Mouse (Mus musculus) myocyte (in vitro differentiated cells): Measurements from ENCODE around the gene Gpr87.

ENCODE experiments used
- CEBPB ChIP-seq: IDR thresholded peaks from 2 replicates; pipeline ENCODE4 v1.6.1; 2011; ENCODE audit warnings: mild to moderate bottlenecking, moderate library complexity; ENCODE audit not compliant: poor library complexity, insufficient read depth, severe bottlenecking
- E2F4 ChIP-seq: IDR thresholded peaks from one replicate; pipeline ENCODE4 v1.6.1; 2011; ENCODE audit warnings: mild to moderate bottlenecking, control low read depth, moderate library complexity; ENCODE audit not compliant: insufficient read depth
- MAX ChIP-seq: IDR thresholded peaks from one replicate; pipeline ENCODE4 v1.6.1; 2011; ENCODE audit warnings: low read depth, mild to moderate bottlenecking, control low read depth
- MYOD1 ChIP-seq, 3 experiments: IDR thresholded peaks; one replicate each; pipeline ENCODE4 v1.6.1; 2011; ENCODE audit warnings: control low read depth in 2 of 3, low read depth in 2 of 3, mild to moderate bottlenecking in 2 of 3, moderate library complexity in 1 of 3; ENCODE audit not compliant: insufficient read length in 2 of 3, control insufficient read depth in 1 of 3
- POLR2A ChIP-seq: IDR thresholded peaks from one replicate; pipeline ENCODE4 v1.6.1; 2011; ENCODE audit warnings: low read depth, mild to moderate bottlenecking, control low read depth, moderate library complexity; ENCODE audit not compliant: insufficient read length
- POLR2AphosphoS2 ChIP-seq: IDR thresholded peaks from one replicate; pipeline ENCODE4 v1.6.1; 2011; ENCODE audit warnings: low read depth, control low read depth; ENCODE audit not compliant: insufficient read length
- REST ChIP-seq: IDR thresholded peaks from one replicate; pipeline ENCODE4 v1.6.1; 2011; ENCODE audit warnings: mild to moderate bottlenecking, control low read depth, moderate library complexity; ENCODE audit not compliant: insufficient read depth, insufficient read length
- TCF12 ChIP-seq: IDR thresholded peaks from one replicate; pipeline ENCODE4 v1.6.1; 2011; ENCODE audit warnings: mild to moderate bottlenecking, control low read depth; ENCODE audit not compliant: poor library complexity, insufficient read depth, severe bottlenecking
- USF1 ChIP-seq: IDR thresholded peaks from one replicate; pipeline ENCODE4 v1.6.1; 2011; ENCODE audit warnings: low read depth, mild to moderate bottlenecking, control low read depth, moderate library complexity

GRCm38 (mm10) chr3:59225411-59225810 is 30.5 kb upstream of the Gpr87 start:
- TF ChIP-seq POLR2AphosphoS2: no peak
- TF ChIP-seq E2F4: no peak
- TF ChIP-seq POLR2A: no peak
- TF ChIP-seq USF1: no peak
- no peak for TF ChIP-seq REST
- TF ChIP-seq MYOD1 (IDR thresholded peaks at IDR 0.05; ENCODE audit: control insufficient read depth in 1 of 3, insufficient read length in 2 of 3, low read depth in 2 of 3): no peak
- no peak for TF ChIP-seq MAX
- no peak for TF ChIP-seq TCF12
- no peak for TF ChIP-seq CEBPB
